Mouse (Mus musculus) hindbrain, embryonic 12.5 days (tissue): ENCODE measurements around the gene Gemin2. TPM values are rescaled to one million over a fixed set of nuclear protein-coding genes. Genes with fewer than 3 reads are reported as not detected.

Experiments used
- ATAC-seq: fragments of 200-750 bp; cut with Nextera tagmentation; 2 replicates; pipeline ENCODE4 v1.8.0; 2017; ENCODE audit warnings: moderate TSS enrichment; ENCODE audit not compliant: low FRiP score
- H3K27ac ChIP-seq: fragments of 300-500 bp; sonication (generic); 2 replicates; pipeline ENCODE4 v1.5.1; 2016; ENCODE audit warnings: mild to moderate bottlenecking
- H3K27me3 ChIP-seq: fragments of 300-500 bp; sonication (generic); 2 replicates; pipeline ENCODE4 v1.6.1; 2016; ENCODE audit warnings: mild to moderate bottlenecking
- H3K36me3 ChIP-seq: fragments of 300-500 bp; sonication (generic); 2 replicates; pipeline ENCODE4 v1.6.1; 2016; ENCODE audit warnings: mild to moderate bottlenecking
- H3K4me1 ChIP-seq: fragments of 300-500 bp; sonication (generic); 2 replicates; pipeline ENCODE4 v1.6.1; 2016
- H3K4me2 ChIP-seq: fragments of 300-500 bp; sonication (generic); replicated peaks from 2 replicates; pipeline ENCODE4 v1.6.1; 2016; ENCODE audit warnings: mild to moderate bottlenecking
- H3K4me3 ChIP-seq: fragments of 300-500 bp; sonication (generic); 2 replicates; pipeline ENCODE4 v1.5.1; 2016; ENCODE audit warnings: mild to moderate bottlenecking
- H3K9ac ChIP-seq: fragments of 300-500 bp; sonication (generic); 2 replicates; pipeline ENCODE4 v1.6.1; 2016; ENCODE audit warnings: mild to moderate bottlenecking, moderate library complexity
- H3K9me3 ChIP-seq: fragments of 300-500 bp; sonication (generic); replicated peaks from 2 replicates; pipeline ENCODE4 v1.6.1; 2016; ENCODE audit warnings: mild to moderate bottlenecking
- WGBS: fragments of 180-500 bp; shearing (Covaris S2); methylation state at CpG from one replicate; pipeline ENCODE4 v1.1.7; 2016; 5-methylcytosine and 5-hydroxymethylcytosine counted together
- polyA plus RNA-seq: library from polyadenylated mRNA; unstranded; fragments of >200 nt; fragmentation: Nextera tagmentation; extraction: Ambion mirVana; gene quantifications from 2 replicates; pipeline ENCODE4 v1.2.1, GENCODE M21; 2016

The Gemin2 gene
- polyA plus RNA-seq, 1 experiment from 2014 or later, result 22.0 TPM

GRCm38 (mm10) chr12:59060993-59061595, 47.9 kb downstream of the Gemin2 start, which contains the start of gene Trappc6b:
Gene Trappc6b (minus strand): TSS chr12:59061472.
- WGBS, result under 1% methylated on average over 49 of the region's 49 CpGs
- peak; percentile 97 for ATAC-seq
- Histone ChIP-seq H3K36me3 (peaks cover 10% of the 10 kb centered on the region; the same call in 1 of the 2 replicates), H3K27me3 (0 out of 2 replicates have a peak, but pooled peaks cover 3% of the 10 kb centered on the region), H3K9ac (peak within 1 kb of the TSS; percentile 96), H3K4me1 (peaks cover 15% of the 10 kb centered on the region), H3K27ac (peak within 1 kb of the TSS; percentile 94), H3K4me3 (peak within 1 kb of the TSS; percentile 86), H3K4me2 (peak within 1 kb of the TSS; percentile 77), H3K9me3 (no peaks in the 10 kb centered on the region)

GRCm38 (mm10) chr12:59064837-59065236, 51.6 kb downstream of the Gemin2 start:
- 0 out of 2 replicates have a peak, but pooled peaks cover 3% of the 10 kb centered on the region for H3K27me3 ChIP-seq
- H3K4me3 ChIP-seq, result no peak overlapping the region
- ATAC-seq, result no peak
- peaks cover 17% of the 10 kb centered on the region for H3K36me3 ChIP-seq
- H3K9me3 ChIP-seq, result no peaks in the 10 kb centered on the region
- no peak overlapping the region for H3K27ac ChIP-seq
- 81% methylated on average over 8 of the region's 8 CpGs for WGBS
- H3K4me1 ChIP-seq, result peaks cover 17% of the 10 kb centered on the region
- H3K9ac ChIP-seq, result no peak overlapping the region
- H3K4me2 ChIP-seq, result no peak overlapping the region

GRCm38 (mm10) chr12:59065776-59066175, 52.6 kb downstream of the Gemin2 start:
- Histone ChIP-seq H3K4me3 (no peak overlapping the region), H3K9ac (no peak overlapping the region), H3K4me1 (peaks cover 11% of the 10 kb centered on the region), H3K4me2 (peak overlapping the region; percentile 89), H3K27me3 (0 out of 2 replicates have a peak, but pooled peaks cover 3% of the 10 kb centered on the region), H3K36me3 (peaks cover 24% of the 10 kb centered on the region), H3K9me3 (no peaks in the 10 kb centered on the region), H3K27ac (peak overlapping the region; percentile 86)
- WGBS, result 86% methylated on average over 3 of the region's 3 CpGs
- no peak for ATAC-seq

GRCm38 (mm10) chr12:59066448-59067077, 53.4 kb downstream of the Gemin2 start, which contains the start of gene Pnn:
Gene Pnn (plus strand): TSS chr12:59066884.
- ATAC-seq, result peak; percentile 99
- Histone ChIP-seq H3K4me2 (peak within 1 kb of the TSS; percentile 89), H3K27me3 (0 out of 2 replicates have a peak, but pooled peaks cover 3% of the 10 kb centered on the region), H3K4me1 (peaks cover 11% of the 10 kb centered on the region), H3K36me3 (peaks cover 32% of the 10 kb centered on the region), H3K9me3 (no peaks in the 10 kb centered on the region), H3K27ac (peak within 1 kb of the TSS; percentile 90), H3K9ac (peak within 1 kb of the TSS; percentile 98), H3K4me3 (peak within 1 kb of the TSS; percentile 97)
- WGBS, result 1% methylated on average over 39 of the region's 43 CpGs

- Histone ChIP-seq H3K4me3 (peak overlapping the region; percentile 97), H3K4me1 (peaks cover 11% of the 10 kb centered on the region), H3K27me3 (0 out of 2 replicates have a peak, but pooled peaks cover 3% of the 10 kb centered on the region), H3K27ac (peak overlapping the region; percentile 90), H3K36me3 (peaks cover 38% of the 10 kb centered on the region), H3K4me2 (peak overlapping the region; percentile 89), H3K9ac (peak overlapping the region; percentile 98), H3K9me3 (no peaks in the 10 kb centered on the region)
- WGBS, result under 1% methylated on average over 41 of the region's 41 CpGs
- ATAC-seq, result peak; percentile 75
Measured at GRCm38 (mm10) chr12:59067095-59067494, 53.9 kb downstream of the Gemin2 start.

GRCm38 (mm10) chr12:59068791-59069190, 55.6 kb downstream of the Gemin2 start:
- H3K9me3 ChIP-seq, result no peaks in the 10 kb centered on the region
- no peak overlapping the region for H3K9ac ChIP-seq
- WGBS, result 97% methylated on average over 13 of the region's 13 CpGs
- no peak overlapping the region for H3K4me3 ChIP-seq
- peaks cover 11% of the 10 kb centered on the region for H3K4me1 ChIP-seq
- no peak overlapping the region for H3K4me2 ChIP-seq
- no peak for ATAC-seq
- peaks cover 43% of the 10 kb centered on the region for H3K36me3 ChIP-seq
- 0 out of 2 replicates have a peak, but pooled peaks cover 2% of the 10 kb centered on the region for H3K27me3 ChIP-seq
- no peak overlapping the region for H3K27ac ChIP-seq

GRCm38 (mm10) chr12:59072286-59072685, 59.1 kb downstream of the Gemin2 start:
- no peak overlapping the region for H3K27ac ChIP-seq
- no peak for ATAC-seq
- peaks cover 8% of the 10 kb centered on the region for H3K4me1 ChIP-seq
- no peak overlapping the region for H3K4me3 ChIP-seq
- no peak overlapping the region for H3K9ac ChIP-seq
- H3K4me2 ChIP-seq, result no peak overlapping the region
- H3K9me3 ChIP-seq, result no peaks in the 10 kb centered on the region
- peaks cover 53% of the 10 kb centered on the region for H3K36me3 ChIP-seq
- H3K27me3 ChIP-seq, result no peaks in the 10 kb centered on the region
- WGBS, result 90% methylated on average over 11 of the region's 11 CpGs

- Histone ChIP-seq H3K9ac (no peak overlapping the region), H3K4me1 (no peaks in the 10 kb centered on the region), H3K36me3 (peaks cover 43% of the 10 kb centered on the region), H3K4me3 (no peak overlapping the region), H3K27ac (no peak overlapping the region), H3K9me3 (no peaks in the 10 kb centered on the region), H3K4me2 (no peak overlapping the region), H3K27me3 (no peaks in the 10 kb centered on the region)
- ATAC-seq, result no peak
- WGBS, result 89% methylated on average over 3 of the region's 3 CpGs
Measured at GRCm38 (mm10) chr12:59074052-59074451, 60.9 kb downstream of the Gemin2 start.

GRCm38 (mm10) chr12:59076996-59077395, 63.8 kb downstream of the Gemin2 start:
- Histone ChIP-seq H3K9me3 (no peaks in the 10 kb centered on the region), H3K4me3 (no peak overlapping the region), H3K9ac (no peak overlapping the region), H3K27ac (no peak overlapping the region), H3K27me3 (no peaks in the 10 kb centered on the region), H3K4me1 (no peaks in the 10 kb centered on the region), H3K4me2 (no peak overlapping the region), H3K36me3 (peaks cover 16% of the 10 kb centered on the region)
- no peak for ATAC-seq
- 94% methylated on average over 3 of the region's 3 CpGs for WGBS

- 98% methylated on average over 3 of the region's 3 CpGs for WGBS
- H3K4me1 ChIP-seq, result no peaks in the 10 kb centered on the region
Measured at GRCm38 (mm10) chr12:59077883-59078282, 64.7 kb downstream of the Gemin2 start.

More at GRCm38 (mm10) chr12:59077883-59078282, 64.7 kb downstream of the Gemin2 start:
- Histone ChIP-seq H3K9me3 (no peaks in the 10 kb centered on the region), H3K27ac (no peak overlapping the region), H3K27me3 (no peaks in the 10 kb centered on the region), H3K4me2 (no peak overlapping the region), H3K9ac (no peak overlapping the region), H3K36me3 (0 out of 2 replicates have a peak, but pooled peaks cover 10% of the 10 kb centered on the region), H3K4me3 (no peak overlapping the region)
- ATAC-seq, result no peak
